Mouse (Mus musculus): Measurements from ENCODE around the gene Caskin2.

DNA sequence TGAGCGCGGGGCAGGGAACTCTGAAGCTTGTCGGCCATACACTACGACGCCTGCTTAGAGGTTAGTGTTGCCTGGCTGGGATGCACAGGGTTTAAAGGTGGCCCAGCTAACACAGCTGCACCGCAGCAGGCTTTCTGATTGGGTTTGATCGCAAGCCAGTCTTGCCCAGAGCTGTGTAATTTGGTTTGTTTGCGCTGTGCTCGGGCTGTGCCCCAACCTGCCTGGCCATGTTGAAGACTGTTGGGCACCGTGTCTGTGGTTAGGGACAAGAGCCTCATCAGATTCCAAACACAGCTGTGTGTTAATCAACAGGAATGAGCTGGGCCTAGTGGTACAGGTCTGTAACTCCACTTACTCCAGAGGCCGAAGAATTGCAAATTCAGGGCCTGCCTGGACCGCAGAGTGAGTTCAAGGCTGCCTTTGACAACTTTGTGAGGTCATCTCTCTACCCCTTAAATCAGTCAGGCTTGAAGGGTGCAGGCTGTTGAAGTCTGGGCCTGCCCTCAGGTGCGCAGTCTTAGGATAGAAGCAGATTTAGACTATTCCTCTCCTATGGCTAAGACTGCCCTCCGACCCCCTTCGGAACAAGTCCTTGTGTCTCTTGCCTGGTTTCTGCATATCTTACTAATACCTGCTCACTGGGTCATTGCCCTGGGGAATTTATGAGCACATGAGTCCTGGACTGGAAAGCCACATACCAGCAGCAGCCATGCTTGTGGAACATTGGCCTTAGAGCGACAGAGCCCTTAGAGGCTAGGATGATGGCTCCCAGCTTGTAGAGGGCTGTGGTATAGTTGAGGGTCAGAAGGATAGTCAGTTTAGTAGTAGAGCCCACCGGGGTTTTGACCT is 35.7 kb downstream of the Caskin2 start:
- TF ChIP-seq CTCF (IDR thresholded peaks at IDR 0.05; ENCODE audit: low read depth, low read length) (0 out of 2 replicates have a peak, but pooled peaks have one; percentile 10), POLR2A (IDR thresholded peaks at IDR 0.05; ENCODE audit: extremely low read depth, insufficient read depth, low read length) (no peak)

All from liver, adult 2 months (tissue).